Mouse (Mus musculus): Measurements from ENCODE around the gene Arhgef26. TPM values are rescaled to one million over a fixed set of nuclear protein-coding genes. Genes with fewer than 3 reads are reported as not detected.

Gene Arhgef26
- polyA plus RNA-seq, 1 experiment from 2014 or later, result 14.1 TPM

Other genes with a start within 250 kb of the Arhgef26 start
- gene Dhx36, start 168.7 kb downstream of the Arhgef26 start, polyA plus RNA-seq (2015; fragmentation: Nextera tagmentation; extraction: Ambion mirVana), result 30.2 TPM in 2 replicates